Mouse (Mus musculus): ENCODE measurements around the gene Gm14685.
"Not testable (repeated sequence)": the region's sequence is repeated elsewhere in the genome, so short reads cannot be mapped to it uniquely, and the experiment has no call there.

Gene Gm14685

DNA sequence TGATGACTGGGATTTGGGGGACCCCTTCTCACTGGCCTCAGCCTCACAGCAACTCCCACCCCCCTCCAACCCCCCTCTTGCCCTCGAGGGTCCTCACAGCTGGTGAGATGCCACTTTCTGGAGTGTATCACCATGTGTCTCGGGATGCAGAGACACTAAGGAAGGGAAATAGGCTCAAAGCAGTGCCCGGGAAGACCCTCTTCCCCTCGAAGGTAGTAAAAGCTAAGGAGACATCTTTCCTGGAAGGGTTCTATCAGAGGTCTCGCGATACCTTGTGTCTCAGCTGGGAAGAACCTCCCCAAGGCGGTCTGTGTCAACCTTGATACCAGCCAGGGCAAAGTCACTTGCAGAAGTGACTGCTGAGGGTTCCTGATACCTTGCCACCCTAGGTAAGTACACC lies at the start of gene Gm14685:
Gene Gm14685 (plus strand): TSS at position 301 of the 400 bp plus-strand sequence.
- DNase-seq (ENCODE audit: low spot score in 2 of 2): not testable (repeated sequence)

DNA sequence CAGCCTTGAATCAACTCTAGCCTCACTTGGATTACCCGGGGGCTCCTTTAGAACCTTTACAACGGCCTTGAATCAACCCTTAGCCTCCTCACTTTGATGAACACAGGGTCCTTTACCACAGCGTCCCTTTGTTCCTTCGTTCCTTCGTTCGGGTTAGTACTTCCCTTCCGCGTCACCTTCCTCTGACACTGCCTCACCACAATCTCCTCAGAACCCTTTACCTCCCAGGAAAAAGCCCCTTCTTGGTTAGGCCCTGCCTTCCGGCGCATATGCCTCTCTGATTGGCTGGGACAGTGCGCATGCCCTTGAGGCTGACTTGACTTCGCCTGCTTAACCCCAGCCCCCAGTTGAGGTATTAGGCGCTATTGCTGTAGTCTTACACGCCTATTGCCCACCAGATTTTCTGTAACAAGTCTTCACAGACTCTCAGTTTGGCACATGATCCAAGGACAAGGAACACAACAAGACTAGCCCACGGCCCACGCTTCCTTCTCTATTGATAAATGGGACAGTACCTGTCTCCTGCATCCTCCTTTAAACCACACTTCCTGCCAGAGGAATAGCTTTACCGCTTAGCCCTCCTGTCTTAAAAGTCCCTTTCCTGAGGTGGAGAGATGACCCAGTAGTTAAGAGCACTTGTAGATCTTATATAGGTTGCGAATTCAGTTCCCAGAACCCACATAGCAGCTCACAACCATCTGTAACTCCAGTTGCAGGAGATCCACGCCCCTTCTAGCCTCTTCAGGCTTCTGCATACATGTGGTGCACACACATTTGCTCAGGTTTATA lies 34.4 kb upstream of the Gm14685 start, which contains the start of gene Xlr4a:
Gene Xlr4a (minus strand): TSS at position 212 of the 789 bp plus-strand sequence.
- peak in 1 of 2 experiments; percentile 28 for DNase-seq (ENCODE audit: low spot score in 2 of 2)

DNA sequence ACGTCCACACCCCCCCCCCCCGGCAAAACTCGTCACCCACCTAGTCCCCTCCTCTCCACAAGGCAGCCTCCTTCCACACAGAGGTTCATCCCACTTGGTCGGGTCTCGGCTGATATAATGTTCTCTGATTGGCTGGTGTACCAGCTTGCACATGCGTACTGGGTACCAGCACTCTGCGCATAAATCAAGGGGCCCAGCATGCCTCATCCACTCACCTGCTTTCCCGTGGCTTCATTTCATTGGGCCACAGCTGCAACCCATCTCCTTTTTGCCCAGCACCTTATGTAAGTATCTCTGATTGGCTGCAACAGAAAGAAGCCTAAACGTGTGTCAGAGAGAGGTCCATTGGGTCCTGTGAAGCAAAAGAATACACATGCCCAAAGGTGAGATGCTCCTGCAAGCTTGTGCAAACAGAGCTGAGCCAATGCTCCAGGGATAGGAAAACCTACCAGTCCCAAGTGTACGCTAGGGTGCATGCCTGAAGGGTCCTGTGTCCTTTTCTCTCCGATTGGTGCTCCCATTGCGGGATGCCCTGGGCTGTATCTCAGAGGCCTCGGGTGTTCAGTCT lies 19.8 kb upstream of the Gm14685 start, which contains the start of gene Xlr3a:
Gene Xlr3a (minus strand): TSS at position 155 of the 568 bp plus-strand sequence.
- DNase-seq (ENCODE audit: low spot score in 2 of 2): not testable (repeated sequence)

DNA sequence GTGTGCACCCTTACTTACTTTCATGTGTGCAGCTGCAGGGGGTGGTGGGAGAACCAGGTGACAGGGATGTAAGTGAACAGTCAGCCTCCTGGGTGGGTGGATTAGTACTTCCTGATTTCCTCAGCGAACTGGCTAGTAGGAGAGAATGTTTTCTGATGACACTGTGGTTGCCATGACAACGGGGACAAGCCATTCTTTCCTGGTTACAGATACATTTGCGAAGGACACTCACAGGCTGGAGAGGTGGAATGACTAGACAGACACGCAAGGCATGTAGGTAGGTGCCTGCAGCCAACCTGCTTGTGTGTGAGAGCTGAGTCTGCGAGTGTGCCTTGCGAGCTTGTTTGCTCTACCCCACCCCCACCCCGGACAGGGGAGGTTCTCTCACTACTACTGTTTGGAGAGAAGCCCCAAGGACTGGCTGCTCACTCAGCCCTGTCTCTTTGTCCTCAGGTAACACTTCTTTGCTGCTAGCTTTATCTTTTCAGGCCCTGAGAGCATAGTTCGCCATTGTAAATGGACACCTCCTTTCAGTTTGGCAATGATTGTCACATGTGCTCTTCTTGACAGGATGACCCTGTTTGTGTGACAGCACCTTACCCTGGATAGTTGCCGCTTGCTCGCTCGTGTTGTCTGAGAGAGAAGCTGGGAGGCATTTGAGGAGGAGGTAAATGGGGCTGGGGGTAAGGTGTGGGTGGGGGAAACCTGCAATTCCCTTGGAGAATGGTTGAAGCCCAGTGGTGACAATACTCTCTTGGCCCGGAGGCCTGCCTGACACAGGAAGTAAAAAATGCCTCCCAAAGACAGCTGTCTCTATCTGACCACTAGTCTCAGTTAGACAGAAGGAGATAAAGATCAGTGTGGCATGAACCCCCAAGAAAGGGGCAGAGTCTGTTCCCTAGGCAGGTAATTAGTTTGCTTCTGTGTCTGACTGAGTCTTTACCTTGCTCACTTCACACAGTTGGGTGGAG lies 6.3 kb downstream of the Gm14685 start:
- not testable (repeated sequence) for DNase-seq (ENCODE audit: low spot score in 2 of 2)

DNA sequence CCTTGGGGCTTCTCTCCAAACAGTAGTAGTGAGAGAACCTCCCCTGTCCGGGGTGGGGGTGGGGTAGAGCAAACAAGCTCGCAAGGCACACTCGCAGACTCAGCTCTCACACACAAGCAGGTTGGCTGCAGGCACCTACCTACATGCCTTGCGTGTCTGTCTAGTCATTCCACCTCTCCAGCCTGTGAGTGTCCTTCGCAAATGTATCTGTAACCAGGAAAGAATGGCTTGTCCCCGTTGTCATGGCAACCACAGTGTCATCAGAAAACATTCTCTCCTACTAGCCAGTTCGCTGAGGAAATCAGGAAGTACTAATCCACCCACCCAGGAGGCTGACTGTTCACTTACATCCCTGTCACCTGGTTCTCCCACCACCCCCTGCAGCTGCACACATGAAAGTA lies 26.4 kb downstream of the Gm14685 start:
- not testable (repeated sequence) for DNase-seq (ENCODE audit: low spot score in 2 of 2)

DNA sequence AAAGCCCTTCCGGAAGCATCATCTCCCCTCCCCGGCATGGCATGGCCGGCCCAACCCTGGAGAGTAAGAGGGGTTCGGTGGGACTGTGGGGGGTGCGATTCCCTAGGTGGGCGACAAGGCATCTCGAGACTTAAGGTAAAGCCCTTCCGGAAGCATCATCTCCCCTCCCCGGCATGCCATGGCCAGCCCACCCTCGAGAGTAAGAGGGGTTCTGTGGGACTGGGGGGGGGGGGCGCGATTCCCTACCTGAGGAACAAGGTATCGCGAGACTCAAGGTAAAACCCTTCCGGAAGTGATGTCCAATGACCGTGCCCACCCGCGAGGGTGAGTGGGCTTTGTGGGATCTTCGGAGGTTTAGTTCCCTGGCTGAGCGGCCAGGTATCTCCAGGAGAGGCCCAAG lies 31.6 kb downstream of the Gm14685 start, which contains the start of gene Xlr5b:
Gene Xlr5b (plus strand): TSS at position 301 of the 400 bp plus-strand sequence.
- not testable (repeated sequence) for DNase-seq (ENCODE audit: low spot score in 2 of 2)

DNA sequence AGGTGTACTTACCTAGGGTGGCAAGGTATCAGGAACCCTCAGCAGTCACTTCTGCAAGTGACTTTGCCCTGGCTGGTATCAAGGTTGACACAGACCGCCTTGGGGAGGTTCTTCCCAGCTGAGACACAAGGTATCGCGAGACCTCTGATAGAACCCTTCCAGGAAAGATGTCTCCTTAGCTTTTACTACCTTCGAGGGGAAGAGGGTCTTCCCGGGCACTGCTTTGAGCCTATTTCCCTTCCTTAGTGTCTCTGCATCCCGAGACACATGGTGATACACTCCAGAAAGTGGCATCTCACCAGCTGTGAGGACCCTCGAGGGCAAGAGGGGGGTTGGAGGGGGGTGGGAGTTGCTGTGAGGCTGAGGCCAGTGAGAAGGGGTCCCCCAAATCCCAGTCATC lies 32.5 kb downstream of the Gm14685 start, which contains the start of gene DXBay18:
Gene DXBay18 (minus strand): TSS at position 101 of the 400 bp plus-strand sequence.
- DNase-seq (ENCODE audit: low spot score in 2 of 2): not testable (repeated sequence)

DNA sequence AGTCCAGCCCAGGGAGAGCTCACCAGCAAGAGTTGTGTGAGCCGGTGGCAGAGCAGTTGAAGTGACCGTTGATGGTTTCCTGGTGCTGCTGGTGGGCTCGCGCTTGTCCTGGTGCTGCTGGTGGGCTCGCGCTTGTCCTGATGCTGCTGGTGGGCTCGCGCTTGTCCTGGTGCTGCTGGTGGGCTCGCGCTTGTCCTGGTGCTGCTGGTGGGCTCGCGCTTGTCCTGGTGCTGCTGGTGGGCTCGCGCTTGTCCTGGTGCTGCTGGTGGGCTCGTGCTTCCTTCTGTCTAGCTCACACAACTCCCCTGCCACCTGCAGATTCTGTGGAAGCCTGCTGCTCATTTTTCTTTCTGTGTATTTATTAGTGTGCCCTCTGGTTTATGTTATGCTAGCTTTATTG lies 60.0 kb downstream of the Gm14685 start, which contains the start of gene Spin2d:
Gene Spin2d (minus strand): TSS at position 101 of the 400 bp plus-strand sequence.
- not testable (repeated sequence) for DNase-seq (ENCODE audit: low spot score in 2 of 2)

All from natural killer cell, adult 2 months (primary cell).